Mouse (Mus musculus): ENCODE data around the gene Rhox2e.
"Not testable (repeated sequence)": the region's sequence is repeated elsewhere in the genome, so short reads cannot be mapped to it uniquely, and the experiment has no call there.

The Rhox2e gene

DNA sequence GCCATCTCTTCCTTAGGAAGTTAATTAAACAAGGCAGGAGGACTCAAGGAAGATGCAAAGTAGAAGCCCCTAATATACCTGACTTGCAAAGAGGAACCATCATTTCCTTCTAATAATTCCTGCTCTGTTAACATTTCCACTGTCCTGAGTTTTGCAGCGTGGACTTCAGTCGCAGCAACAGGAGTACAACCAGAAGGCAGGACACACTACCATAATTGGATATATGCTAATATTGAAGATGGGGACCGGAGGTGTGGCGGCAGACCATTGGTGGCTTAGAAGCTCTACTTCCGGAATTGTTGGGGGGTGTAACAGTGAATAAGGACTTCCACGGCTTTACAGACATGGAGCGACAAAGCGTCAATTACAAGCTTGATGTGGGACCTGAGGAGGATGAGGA is at the start of gene Rhox2e:
Rhox2e (plus strand) TSS at position 301 of the 400 bp plus-strand sequence.
- not testable (repeated sequence) for DNase-seq (ENCODE audit: low read depth, low spot score)

DNA sequence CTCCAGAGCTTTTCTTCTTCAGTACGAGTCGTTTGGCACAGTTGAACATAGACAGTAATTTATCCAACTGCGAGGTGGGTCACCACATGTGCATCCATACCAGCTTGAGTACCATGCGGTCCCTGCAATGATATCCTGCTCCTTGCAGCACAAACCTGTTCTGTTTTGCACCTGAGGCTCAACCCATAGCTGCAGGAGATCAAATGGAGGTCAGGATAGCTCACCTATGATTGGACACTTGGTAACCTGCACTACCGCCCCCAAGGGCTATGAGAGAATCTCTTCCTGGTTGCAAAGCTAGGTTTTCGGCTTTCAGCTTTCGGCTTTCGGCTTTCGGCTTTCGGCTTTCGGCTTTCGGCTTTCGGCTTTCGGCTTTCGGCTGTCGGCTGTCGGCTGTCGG is 16.2 kb upstream of the Rhox2e start, which contains the start of gene Rhox4d:
Rhox4d (plus strand) TSS at position 301 of the 400 bp plus-strand sequence.
- not testable (repeated sequence) for DNase-seq (ENCODE audit: low read depth, low spot score)

DNA sequence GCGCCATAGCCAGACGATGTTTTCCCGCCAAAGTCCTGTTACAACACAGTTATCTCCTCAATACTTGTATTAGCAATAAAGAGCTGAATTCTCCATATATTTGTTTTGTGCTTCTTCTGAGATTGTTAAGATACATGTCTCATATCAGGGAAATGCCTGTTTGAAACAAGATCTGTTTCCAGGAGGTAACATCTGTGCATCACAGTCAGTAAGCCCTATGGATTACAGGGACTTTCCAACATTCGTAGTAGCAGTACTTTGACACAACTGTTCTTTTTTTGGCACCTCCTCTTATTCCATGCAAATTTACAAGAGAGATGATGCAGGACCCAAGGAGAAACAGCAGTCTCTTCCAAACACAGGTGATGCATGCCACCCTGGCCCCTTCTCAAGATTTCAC is 11.5 kb downstream of the Rhox2e start, which contains the start of gene Rhox3e:
Rhox3e (plus strand) TSS at position 301 of the 400 bp plus-strand sequence.
- DNase-seq (ENCODE audit: low read depth, low spot score), result not testable (repeated sequence)

DNA sequence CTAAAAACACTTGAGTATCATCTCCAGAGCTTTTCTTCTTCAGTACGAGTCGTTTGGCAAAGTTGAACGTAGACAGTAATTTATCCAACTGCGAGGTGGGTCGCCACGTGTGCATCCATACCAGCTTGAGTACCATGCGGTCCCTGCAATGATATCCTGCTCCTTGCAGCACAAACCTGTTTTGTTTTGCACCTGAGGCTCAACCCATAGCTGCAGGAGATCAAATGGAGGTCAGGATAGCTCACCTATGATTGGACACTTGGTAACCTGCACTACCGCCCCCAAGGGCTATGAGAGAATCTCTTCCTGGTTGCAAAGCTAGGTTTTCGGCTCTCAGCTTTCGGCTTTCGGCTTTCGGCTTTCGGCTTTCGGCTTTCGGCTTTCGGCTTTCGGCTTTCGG is 26.9 kb downstream of the Rhox2e start, which contains the start of gene Rhox4e:
Rhox4e (plus strand) TSS at position 301 of the 400 bp plus-strand sequence.
- not testable (repeated sequence) for DNase-seq (ENCODE audit: low read depth, low spot score)

DNA sequence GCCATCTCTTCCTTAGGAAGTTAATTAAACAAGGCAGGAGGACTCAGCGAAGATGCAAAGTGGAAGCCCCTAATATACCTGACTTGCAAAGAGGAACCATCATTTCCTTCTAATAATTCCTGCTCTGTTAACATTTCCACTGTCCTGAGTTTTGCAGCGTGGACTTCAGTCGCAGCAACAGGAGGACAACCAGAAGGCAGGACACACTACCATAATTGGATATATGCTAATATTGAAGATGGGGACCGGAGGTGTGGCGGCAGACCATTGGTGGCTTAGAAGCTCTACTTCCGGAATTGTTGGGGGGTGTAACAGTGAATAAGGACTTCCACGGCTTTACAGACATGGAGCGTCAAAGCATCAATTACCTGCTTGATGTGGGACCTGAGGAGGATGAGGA is 40.9 kb downstream of the Rhox2e start, which contains the start of gene Rhox2f:
Rhox2f (plus strand) TSS at position 301 of the 400 bp plus-strand sequence.
- not testable (repeated sequence) for DNase-seq (ENCODE audit: low read depth, low spot score)

DNA sequence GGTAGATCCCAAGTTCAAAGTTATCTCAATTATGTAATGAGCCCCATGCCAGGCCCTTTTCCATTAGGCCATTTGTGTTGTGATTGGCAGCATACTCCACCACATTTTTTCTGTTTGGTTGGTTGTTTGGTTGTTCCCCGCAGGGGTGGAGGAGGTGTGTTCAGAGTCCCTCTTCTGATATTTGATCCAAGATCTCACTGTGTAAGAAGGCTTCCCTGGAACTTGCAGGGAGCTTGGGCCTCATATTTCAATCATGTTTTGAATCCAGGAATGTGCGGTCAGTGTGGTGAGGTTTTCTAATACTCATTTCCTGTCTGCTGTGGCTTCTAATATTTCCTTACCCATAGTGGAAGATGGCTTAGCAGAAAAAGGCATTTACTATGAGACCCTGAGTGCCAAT is 42.4 kb downstream of the Rhox2e start:
- DNase-seq (ENCODE audit: low read depth, low spot score), result not testable (repeated sequence)

DNA sequence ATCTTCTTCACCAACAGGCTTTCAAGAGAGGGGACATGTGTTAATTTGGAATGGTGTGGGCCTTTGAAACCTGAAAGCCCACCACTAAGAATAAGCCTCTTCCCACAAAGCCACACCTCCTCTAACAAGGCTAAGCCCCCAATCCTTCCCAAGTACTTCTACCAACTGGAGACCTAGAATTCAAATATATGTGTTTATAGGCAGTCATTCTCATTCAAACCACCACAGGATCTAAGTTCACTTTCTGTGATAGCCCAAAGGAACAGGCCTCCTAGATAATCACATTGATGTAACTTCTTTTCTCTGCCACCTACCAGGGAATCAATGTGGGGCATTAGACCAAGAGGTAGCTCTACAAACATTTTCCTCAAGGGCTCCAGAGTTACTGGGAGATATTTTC is 50.4 kb downstream of the Rhox2e start, which contains the start of gene Rhox3f:
Rhox3f (plus strand) TSS at position 301 of the 400 bp plus-strand sequence.
- DNase-seq (ENCODE audit: low read depth, low spot score), result not testable (repeated sequence)
